Comparison of ENCODE assay signal across 8 mouse cellular contexts in genomic region chr7:16614888-16615715, GRCm38 (mm10). TPM values are rescaled to one million over a fixed set of nuclear protein-coding genes. Genes with fewer than 3 reads are reported as not detected.
DNase-seq lines count a peak whose midpoint lies in the region; ATAC-seq and TF ChIP-seq lines count a peak whose summit lies in the region.

Gene Arhgap35 (minus strand): TSS chr7:16614993.

- peak; percentile 84 for ATAC-seq in erythroid progenitor cell, adult 5-6 weeks (replicated peaks; ENCODE audit: low FRiP score, poor library complexity, severe bottlenecking)
- peak; percentile 95 for ATAC-seq in heart, embryonic 12.5 days (ENCODE audit: insufficient number of reproducible peaks, low FRiP score)
- ATAC-seq in kidney, postnatal 0 days (replicated peaks; ENCODE audit: low FRiP score, low read depth) = peak; percentile 99
- ATAC-seq in liver, embryonic 11.5 days (replicated peaks; ENCODE audit: low FRiP score) = peak; percentile 94
- peak; percentile 98 for ATAC-seq in stomach, embryonic 14.5 days (ENCODE audit: insufficient number of reproducible peaks, insufficient read depth, low FRiP score, low read depth)

- peak within 1 kb of the TSS; percentile 99 for H3K27ac ChIP-seq in heart, embryonic 12.5 days (ENCODE audit: poor library complexity, severe bottlenecking)
- peak within 1 kb of the TSS; percentile 100 for H3K27ac ChIP-seq in kidney, postnatal 0 days
- peak within 1 kb of the TSS; percentile 98 for H3K27ac ChIP-seq in liver, embryonic 11.5 days (ENCODE audit: low read depth, low read length)
- peak within 1 kb of the TSS; percentile 100 for H3K27ac ChIP-seq in stomach, embryonic 14.5 days (ENCODE audit: low read length)

- no peak for TF ChIP-seq CTCF in kidney, postnatal 0 days (IDR thresholded peaks at IDR 0.05; ENCODE audit: low read depth)

- H3K4me1 ChIP-seq in heart, embryonic 12.5 days (replicated peaks) = peaks cover 47% of the 10 kb centered on the region
- H3K4me1 ChIP-seq in kidney, postnatal 0 days (replicated peaks; ENCODE audit: insufficient read depth, low read length) = peaks cover 30% of the 10 kb centered on the region
- H3K4me1 ChIP-seq in liver, embryonic 11.5 days (replicated peaks; ENCODE audit: control insufficient read depth, insufficient read depth, low read length) = peaks cover 23% of the 10 kb centered on the region
- peaks cover 34% of the 10 kb centered on the region for H3K4me1 ChIP-seq in stomach, embryonic 14.5 days (ENCODE audit: control insufficient read depth, insufficient read depth, low read length)

- H3K4me3 ChIP-seq in heart, embryonic 12.5 days = peak within 1 kb of the TSS; percentile 67
- H3K4me3 ChIP-seq in kidney, postnatal 0 days (replicated peaks; ENCODE audit: low read depth, low read length) = peak within 1 kb of the TSS; percentile 88
- H3K4me3 ChIP-seq in liver, embryonic 11.5 days (ENCODE audit: low read depth, low read length) = peak within 1 kb of the TSS; percentile 84
- peak within 1 kb of the TSS; percentile 92 for H3K4me3 ChIP-seq in stomach, embryonic 14.5 days (ENCODE audit: low read depth, low read length)

- H3K9me3 ChIP-seq in heart, embryonic 12.5 days (replicated peaks) = no peaks in the 10 kb centered on the region
- no peaks in the 10 kb centered on the region for H3K9me3 ChIP-seq in kidney, postnatal 0 days (replicated peaks; ENCODE audit: low read length)
- no peaks in the 10 kb centered on the region for H3K9me3 ChIP-seq in liver, embryonic 11.5 days (ENCODE audit: control insufficient read depth, low read length)
- no peaks in the 10 kb centered on the region for H3K9me3 ChIP-seq in stomach, embryonic 14.5 days (ENCODE audit: control insufficient read depth, low read depth, low read length)

- H3K4me2 ChIP-seq in heart, embryonic 12.5 days = peak within 1 kb of the TSS; percentile 88
- H3K4me2 ChIP-seq in kidney, postnatal 0 days (ENCODE audit: low read length) = peak within 1 kb of the TSS; percentile 82
- peak within 1 kb of the TSS; percentile 73 for H3K4me2 ChIP-seq in liver, embryonic 11.5 days
- H3K4me2 ChIP-seq in stomach, embryonic 14.5 days (replicated peaks; ENCODE audit: low read depth, low read length) = peak within 1 kb of the TSS; percentile 84

- WGBS in heart, embryonic 12.5 days = under 1% methylated on average over 74 of the region's 78 CpGs
- under 1% methylated on average over 73 of the region's 78 CpGs for WGBS in kidney, postnatal 0 days
- 0% methylated on average over 78 of the region's 78 CpGs for WGBS in liver, embryonic 11.5 days
- under 1% methylated on average over 78 of the region's 78 CpGs for WGBS in stomach, embryonic 14.5 days

- DNase-seq in CD4-positive helper T cell, adult 2 months (ENCODE audit: low read depth, low spot score) = peak; percentile 99
- DNase-seq in brain, embryonic 18.5 days (ENCODE audit: low read depth, low spot score) = peak; percentile 100
- DNase-seq in kidney, postnatal 0 days (ENCODE audit: low spot score) = peak; percentile 100
- peak; percentile 97 for DNase-seq in liver, embryonic 11.5 days (ENCODE audit: low spot score)
- peak; percentile 98 for DNase-seq in naive thymus-derived CD4-positive, alpha-beta T cell, adult 2 months (ENCODE audit: low read depth)

- peak within 1 kb of the TSS; percentile 95 for H3K9ac ChIP-seq in heart, embryonic 12.5 days
- peak within 1 kb of the TSS; percentile 99 for H3K9ac ChIP-seq in kidney, postnatal 0 days (ENCODE audit: low read depth, low read length)
- peak within 1 kb of the TSS; percentile 94 for H3K9ac ChIP-seq in liver, embryonic 11.5 days (ENCODE audit: low read depth, low read length)
- H3K9ac ChIP-seq in stomach, embryonic 14.5 days (replicated peaks; ENCODE audit: low read depth, low read length) = peak within 1 kb of the TSS; percentile 97

- 0 out of 2 replicates have a peak, but pooled peaks cover 3% of the 10 kb centered on the region for H3K36me3 ChIP-seq in heart, embryonic 12.5 days
- H3K36me3 ChIP-seq in kidney, postnatal 0 days (ENCODE audit: insufficient read depth, low read length) = no peaks in the 10 kb centered on the region
- no peaks in the 10 kb centered on the region for H3K36me3 ChIP-seq in liver, embryonic 11.5 days (ENCODE audit: control insufficient read depth, insufficient read depth, low read length)
- no peaks in the 10 kb centered on the region for H3K36me3 ChIP-seq in stomach, embryonic 14.5 days (ENCODE audit: control insufficient read depth, insufficient read depth, low read length)

- H3K27me3 ChIP-seq in heart, embryonic 12.5 days (replicated peaks) = no peaks in the 10 kb centered on the region
- H3K27me3 ChIP-seq in kidney, postnatal 0 days (ENCODE audit: insufficient read depth, low read length) = no peaks in the 10 kb centered on the region
- no peaks in the 10 kb centered on the region for H3K27me3 ChIP-seq in liver, embryonic 11.5 days (replicated peaks; ENCODE audit: control insufficient read depth, insufficient read depth, low read length)
- H3K27me3 ChIP-seq in stomach, embryonic 14.5 days (ENCODE audit: control insufficient read depth, insufficient read depth, low read length) = no peaks in the 10 kb centered on the region

RNA-seq across cellular contexts. Expression of gene Arhgap35, which starts in this region (rescaled TPM):
- 1.8 and 2.9 TPM in 2 replicates for total RNA-seq in erythroid progenitor cell, adult 5-6 weeks (2015; ENCODE audit: low replicate concordance)
- 2.3 TPM in 2 replicates for total RNA-seq in erythroid progenitor cell, adult 5-6 weeks (2017; ENCODE audit: low replicate concordance)
- polyA plus RNA-seq in heart, embryonic 12.5 days (2016; fragmentation: Nextera tagmentation; extraction: Ambion mirVana) = 20.3 and 21.4 TPM in 2 replicates
- 10.3 and 10.9 TPM in 2 replicates for polyA plus RNA-seq in kidney, postnatal 0 days (2015; fragmentation: Nextera tagmentation; extraction: Ambion mirVana)
- polyA plus RNA-seq in liver, embryonic 11.5 days (2014; fragmentation: Nextera tagmentation; extraction: Ambion mirVana) = 9.1 and 11.5 TPM in 2 replicates
- polyA plus RNA-seq in stomach, embryonic 14.5 days (2014; fragmentation: Nextera tagmentation; extraction: Ambion mirVana) = 19.9 and 21.2 TPM in 2 replicates

Comparison
In these comparisons a context has a peak if more than half of its experiments do, and no peak if none do; other contexts are left out.
1. Peak in every context shown above with its lines: DNase-seq, ATAC-seq, H3K4me3 ChIP-seq and H3K27ac ChIP-seq.